Mouse (Mus musculus) 3134 (cell line): ENCODE measurements around the gene Irx1.

Experiments
- DNase-seq: peaks from one replicate; pipeline ENCODE4 v3.0.0-alpha.2; 2011; ENCODE audit warnings: low spot score; ENCODE audit not compliant: insufficient read length; ENCODE audit errors: extremely low read depth

Irx1 gene

DNA sequence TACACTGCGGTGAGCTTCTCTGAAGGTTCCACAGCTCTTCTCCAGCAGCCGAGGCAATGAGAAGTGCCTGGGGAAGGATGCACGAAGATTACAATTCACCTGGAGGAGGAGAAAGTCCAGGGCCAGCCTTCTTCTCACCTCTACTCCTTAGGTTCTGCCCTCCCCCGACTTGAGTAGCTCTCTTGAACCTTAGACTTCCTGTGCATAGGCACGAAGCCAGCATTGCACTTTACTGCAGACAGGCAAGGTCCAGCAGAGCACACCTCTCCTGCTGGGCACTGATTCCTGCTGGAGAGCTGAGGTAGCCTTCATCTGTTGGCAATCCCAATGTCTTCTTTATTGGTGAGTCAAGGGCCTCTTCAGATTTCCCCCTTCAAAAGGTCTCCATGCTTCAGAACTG lies 13.7 kb downstream of the Irx1 start:
- DNase-seq: no peak

- DNase-seq: no peak
Measured at GRCm38 (mm10) chr13:71910361-71910760, 53.2 kb downstream of the Irx1 start.
